Mouse (Mus musculus): ENCODE results near the gene Pip5kl1.
A peak's percentile ranks its signal among the peaks of the same experiment; 100 is the strongest.

Gene Pip5kl1

DNA sequence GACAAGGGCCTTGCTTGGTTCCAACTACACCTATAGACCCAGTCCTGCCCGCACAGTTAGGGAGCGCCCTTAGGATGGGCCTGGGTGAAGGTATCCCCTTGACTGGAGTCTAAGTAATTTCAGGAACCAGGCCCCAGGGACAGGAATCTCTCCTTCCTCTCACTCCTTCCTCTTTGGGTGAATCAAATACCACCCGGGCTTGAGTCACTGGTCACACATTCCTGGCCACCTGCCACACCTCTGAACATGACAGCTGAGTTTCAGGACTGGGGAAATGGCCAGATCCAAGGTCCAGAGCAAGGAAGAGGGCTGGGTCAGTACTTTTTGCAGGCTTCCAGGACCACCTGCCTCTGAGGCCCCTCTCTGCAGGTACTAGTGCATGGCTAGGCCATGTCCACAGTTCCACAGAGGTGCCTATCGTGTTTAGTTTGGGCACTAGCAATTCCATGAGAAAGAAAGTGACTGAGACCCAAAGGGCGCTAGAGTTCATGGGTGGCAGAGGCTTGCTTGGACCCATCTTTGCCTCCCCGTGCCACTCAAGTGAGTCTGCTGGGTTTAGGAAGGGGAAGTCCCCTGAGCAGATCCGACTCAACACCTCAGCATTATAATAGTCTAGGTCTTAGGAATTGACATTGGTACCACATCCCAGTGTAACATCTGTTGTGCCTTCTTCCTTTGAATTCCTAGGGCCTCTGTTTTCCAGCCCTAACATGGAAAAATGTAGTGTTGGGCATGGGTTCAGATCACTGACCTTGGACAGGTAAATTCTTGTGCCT lies 26.4 kb upstream of the Pip5kl1 start:
- no peak for DNase-seq (ENCODE audit: low spot score)

DNA sequence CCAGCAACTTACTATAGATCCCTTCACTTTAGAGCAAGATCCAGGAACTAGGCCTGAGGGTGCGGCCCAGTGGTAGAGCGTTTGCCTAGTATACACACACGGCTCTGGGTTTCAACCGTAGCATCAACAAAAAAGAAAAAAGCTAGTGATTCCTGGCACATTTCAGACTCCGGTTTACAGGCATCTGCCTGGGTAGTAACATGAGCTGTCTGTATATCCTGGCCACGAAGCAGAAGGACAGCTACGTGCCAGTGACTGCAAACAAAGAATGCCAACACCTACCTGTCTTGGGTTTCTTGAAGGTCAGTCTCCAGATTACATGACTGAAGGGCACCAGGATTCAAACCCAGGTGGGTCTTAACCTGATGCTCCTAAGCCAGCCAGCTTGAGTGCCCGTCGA lies 25.4 kb upstream of the Pip5kl1 start:
- no peak for DNase-seq (ENCODE audit: low spot score)

DNA sequence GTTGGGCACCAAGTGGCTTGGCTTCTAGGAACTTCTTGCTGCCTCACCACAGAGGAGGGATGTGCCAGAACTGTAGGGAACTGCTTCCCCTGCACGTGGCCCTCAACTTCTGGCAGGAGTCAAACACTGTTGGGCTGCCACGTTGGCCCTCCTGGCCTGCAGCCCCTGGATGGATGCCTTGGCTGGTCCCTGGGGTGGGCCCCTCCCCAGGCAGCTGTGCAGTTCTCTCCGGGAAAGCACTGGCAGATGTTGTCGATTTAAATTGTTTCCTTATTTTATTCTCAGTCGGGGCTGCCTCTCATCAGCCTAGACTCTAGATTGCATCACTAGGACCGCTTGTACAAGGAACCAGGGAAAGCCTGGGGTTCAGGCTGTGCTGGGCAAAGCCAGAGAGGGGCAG lies 24.8 kb upstream of the Pip5kl1 start:
- DNase-seq (ENCODE audit: low spot score): peak; percentile 50

DNA sequence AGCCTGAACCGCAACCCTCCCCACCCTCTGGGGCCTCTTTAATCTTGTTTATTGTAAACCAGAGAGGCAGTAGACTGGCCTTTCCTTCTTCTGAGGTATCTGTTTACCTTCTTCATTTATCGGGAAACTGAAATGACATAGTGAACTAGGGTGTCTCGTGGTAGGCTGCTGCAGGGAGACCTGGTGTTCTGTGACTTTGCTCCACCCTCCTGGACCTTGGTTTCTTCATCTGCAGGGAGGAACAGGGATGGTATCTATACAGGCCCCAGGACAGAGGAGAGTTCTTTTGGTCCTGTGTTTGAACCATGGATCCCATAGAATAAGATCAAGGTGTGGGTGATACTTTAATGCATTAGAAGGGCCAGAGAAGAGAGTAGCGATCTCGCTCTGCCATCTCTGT lies 23.4 kb upstream of the Pip5kl1 start:
- no peak for DNase-seq (ENCODE audit: low spot score)

DNA sequence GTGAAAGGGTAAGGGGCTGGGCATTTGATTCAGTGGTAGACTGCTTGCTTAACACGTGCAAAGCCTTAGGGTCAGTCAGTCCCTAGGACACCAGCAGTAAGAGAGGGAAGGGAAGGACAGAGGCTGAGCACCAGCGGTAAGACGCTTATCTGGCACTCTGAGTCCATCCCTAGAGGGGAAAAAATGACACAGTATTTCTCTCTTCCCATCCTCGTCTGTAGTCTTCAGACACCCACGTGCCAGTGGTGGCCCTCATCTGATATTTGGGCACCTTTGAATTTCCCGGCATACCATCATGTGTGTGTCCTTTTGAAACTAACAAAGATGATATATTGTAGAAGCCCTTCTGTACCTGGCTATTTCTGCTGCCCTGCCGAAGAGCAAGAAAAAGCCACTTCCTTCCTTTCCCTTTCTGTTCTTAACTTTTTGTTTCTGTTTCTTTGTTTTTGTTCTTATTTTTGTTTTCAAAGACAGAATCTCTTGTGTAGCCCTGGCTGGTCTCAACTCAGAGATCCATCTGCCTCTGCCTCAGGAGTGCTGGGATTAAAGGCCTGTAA lies 20.9 kb upstream of the Pip5kl1 start:
- no peak for DNase-seq (ENCODE audit: low spot score)

DNA sequence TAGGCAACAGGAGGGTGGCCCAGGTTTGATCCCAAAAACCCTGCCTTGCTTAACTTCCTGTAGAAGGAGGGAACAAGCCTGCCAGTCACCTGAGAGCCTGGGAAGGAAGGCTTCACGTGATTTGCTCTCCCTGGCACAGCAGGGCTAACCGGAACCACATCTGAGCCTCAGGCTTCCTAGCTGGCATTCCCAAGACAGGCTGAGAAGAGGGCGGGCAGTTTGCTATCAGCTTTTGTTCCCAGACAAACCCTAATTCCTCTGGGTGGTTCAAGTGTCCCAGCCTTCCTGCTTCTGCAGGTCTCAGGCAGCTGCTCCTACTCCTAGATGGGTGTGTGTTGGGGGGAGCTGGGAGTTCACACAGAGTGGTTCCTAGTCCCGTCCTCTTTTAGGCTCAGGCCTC lies 19.1 kb upstream of the Pip5kl1 start:
- DNase-seq (ENCODE audit: low spot score): no peak

DNA sequence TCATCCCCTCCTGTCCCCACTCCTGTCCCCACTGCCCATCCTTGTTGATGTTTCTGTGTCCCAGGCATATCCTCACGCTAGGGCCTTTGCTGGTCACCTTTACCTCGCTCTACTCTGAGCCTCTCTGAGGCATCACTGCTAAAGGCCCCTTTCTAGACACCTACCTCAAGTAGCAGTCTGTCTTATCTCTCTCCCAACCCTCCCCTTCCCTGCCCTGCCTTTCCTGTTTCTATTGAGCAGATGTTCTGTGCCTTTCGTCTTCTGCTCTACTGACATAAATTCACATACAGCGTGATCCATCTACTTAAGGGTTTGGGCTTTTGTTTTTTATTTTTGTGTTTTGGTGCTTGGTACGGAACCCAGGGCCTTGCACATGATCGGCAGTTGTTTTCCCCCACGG lies 18.6 kb upstream of the Pip5kl1 start:
- no peak for DNase-seq (ENCODE audit: low spot score)

DNA sequence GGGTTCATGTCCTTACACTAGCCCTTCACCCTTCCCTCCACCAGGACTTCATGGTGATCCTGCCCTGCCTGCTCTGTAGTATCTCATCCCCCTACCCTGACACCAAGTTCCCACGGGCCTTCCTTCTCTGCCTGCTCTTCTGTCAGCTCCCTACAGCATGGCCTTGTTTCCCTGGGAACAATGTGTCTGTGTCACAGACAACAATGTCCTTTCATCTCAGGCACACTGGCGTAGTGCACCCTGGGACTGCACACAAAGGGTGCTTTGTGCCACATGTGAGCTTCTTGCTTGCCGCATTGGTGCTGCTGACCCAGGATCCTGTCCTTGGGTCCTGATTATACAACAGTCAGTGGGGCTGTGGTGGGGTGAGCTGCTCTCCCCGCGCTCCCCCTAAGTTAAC lies 15.0 kb upstream of the Pip5kl1 start:
- no peak for DNase-seq (ENCODE audit: low spot score)

DNA sequence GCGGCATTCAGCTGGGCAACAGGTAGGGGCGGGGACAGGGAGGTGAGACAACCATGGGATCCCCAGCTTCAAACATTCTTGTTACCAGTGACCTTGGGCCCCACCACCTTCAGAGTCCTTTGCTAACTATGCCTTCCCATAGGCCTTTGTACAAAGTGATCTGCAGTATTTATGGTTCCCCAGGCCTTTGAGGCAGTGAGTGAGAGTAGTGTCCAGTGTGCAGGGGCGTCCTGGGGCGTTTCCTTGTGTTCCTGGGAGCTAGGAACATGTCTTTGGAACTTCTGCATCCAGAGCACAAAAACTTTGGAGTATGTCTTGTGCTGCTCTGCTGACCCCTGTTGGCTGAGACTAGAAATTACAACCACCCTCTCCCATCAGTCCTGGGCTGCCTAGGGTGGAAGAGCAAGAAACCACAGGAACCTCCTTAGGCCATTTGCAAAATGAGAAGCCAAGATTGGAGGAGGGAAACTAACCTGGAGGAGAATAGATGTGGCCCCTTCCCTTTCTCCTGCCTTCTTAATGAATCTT lies 8.0 kb upstream of the Pip5kl1 start:
- DNase-seq (ENCODE audit: low spot score): peak; percentile 79

DNA sequence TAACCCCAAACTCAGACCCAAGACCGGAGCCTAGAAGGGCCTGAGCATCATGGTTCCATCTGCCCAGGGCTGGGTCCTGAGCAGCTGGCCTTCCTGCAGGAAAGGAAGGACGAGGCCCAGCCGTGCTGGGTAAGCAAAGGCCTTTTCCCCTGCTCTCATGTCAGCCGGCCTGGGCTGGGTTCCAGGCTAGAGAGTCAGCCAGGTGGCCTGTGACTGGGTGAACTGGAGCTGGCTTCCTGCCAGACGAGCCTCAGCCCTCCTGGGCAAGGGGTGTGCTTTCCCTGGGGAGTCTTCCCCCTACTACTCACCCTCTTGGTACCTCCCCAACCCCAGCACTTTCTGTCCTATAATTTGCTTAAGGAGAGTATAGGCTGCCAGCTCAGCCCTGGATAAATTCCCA lies 6.4 kb upstream of the Pip5kl1 start:
- DNase-seq (ENCODE audit: low spot score): peak; percentile 75

DNA sequence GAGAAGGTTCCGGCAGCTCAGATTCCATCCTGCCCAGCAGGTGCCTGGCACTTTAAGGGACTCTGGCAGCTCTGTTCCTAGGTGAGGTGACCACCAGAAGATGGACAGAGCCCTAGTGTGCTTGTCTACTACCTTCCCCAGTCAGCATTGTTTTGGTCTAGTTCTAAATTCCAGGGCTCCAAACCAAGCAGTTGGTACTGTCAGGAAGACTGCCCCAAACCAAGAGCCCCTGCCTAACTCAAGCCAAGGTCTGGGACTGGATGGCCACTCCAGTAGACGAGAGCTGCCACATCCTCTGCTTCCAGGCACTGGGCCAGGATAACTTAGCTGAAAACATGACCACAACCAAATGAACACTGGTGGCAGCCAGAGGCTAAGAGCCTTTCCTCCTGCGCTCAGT lies 5.7 kb upstream of the Pip5kl1 start:
- DNase-seq (ENCODE audit: low spot score): no peak

DNA sequence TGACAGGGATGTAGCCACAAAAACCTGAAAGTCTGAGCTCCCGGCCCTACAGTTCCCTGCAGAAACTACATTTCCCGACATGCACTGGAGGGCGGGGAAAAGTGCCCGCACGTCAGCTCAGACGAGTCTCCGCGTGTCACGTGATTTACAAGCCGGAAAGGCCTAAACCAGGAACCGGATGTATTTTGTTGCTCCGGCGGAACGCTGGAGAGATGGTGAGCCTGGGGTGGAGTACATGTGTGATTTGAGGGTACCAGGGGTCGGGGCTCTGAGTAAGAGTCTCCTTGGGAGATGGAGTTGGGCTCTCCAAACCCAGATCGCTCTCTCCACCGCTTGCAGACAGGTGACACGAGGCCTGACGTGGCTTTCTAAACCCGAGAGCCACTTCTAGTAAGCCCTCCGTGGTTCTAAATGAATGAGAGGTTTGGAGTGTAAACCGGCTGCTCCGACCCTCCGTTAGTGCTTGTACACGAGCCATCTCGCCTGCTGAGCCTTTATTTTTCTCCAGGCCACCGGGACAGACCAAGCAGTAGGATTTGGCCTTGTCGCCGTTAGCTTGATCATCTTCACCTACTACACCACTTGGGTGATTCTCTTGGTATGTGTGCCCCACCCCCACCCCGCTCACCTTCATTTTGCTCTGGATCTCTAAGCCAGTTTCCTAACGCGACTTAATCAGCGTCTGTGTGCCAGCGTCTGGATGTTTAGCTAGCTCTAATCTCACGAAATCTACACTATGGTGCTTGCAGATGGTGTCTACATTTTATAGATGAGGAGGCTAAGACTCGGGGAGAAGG lies 3.7 kb upstream of the Pip5kl1 start, which contains the start of gene Dpm2:
TSS of gene Dpm2 (plus strand) at position 161 of the 797 bp plus-strand sequence.
- peak; percentile 93 for DNase-seq (ENCODE audit: low spot score)

DNA sequence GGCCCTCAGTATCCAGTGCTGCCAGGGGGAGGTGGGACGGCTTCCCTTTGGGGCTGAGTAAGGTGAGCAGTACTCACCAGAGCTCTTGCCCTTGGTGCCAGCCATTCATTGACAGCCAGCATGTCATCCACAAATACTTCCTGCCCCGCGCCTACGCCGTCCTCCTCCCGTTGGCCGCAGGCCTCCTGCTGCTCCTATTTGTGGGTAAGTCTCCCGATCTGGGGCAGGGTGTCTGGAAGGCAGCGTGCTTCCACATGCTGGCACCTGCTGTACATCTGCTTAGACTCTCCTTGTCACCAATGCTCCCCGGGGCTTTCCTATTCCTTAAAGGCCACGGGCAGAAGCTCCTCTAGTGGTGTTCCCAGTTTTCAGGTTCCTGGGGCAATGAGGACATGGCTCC lies 2.4 kb upstream of the Pip5kl1 start:
- DNase-seq (ENCODE audit: low spot score): peak; percentile 77

DNA sequence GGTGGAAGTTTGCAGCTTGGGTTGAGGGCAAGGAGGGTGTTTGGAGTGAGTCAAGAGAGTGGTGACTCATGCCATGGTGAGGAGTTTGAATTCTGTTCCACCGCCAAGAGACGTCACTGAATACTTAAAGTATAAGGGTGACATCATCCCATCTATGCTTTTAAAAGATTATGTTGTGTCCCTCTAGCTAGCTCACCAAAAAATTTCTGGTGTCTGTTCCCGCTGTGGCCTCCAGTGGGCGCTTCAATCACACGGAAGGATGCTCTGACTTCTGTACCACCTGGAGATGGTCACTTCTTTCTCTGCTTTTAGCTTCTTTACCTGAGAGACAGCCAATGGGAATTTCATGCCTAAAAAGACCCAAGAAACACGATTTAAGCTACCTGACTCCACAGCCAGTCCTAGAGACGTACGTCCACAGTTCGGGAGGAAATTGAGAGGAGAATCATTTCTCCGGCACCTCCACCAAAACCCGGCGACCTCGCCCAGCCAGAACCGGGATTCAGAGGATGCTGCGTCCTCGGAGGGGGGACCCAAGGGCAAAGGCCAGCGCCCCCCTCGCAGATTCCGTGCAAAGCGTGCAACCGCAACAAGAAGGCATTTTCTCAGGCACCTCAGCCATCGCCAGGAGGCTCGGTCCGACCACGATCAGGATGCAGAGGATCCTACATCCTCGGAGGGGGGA lies 446 bp downstream of the Pip5kl1 start:
- DNase-seq (ENCODE audit: low spot score): peak; percentile 86

DNA sequence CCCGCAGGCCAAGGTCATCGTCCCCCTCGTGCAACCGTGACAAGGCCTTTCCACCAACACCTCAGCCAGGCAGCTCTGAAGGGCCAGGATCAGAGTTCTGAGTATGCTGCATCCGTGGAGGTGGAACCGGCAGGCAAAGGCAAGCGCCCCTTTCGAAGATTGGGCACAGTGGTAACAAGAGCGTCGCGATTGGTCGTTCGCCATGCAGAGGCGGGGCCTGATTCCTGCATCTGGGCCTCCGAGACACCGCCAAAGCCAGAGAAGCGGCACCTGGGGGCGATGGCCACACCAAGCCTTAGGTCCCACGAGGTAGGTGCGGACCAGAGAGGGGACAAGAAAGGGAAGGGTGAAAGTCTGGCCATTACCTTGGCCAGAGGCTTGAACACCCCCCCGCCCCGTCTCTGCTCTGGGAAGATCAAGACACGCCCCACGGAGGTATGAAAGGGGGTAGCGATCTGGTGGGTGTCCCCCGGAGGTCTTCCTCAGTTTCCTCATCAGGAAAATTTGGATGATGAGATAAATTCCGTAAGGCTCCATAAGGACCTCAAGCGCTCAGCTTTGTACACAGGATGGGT lies 1.1 kb downstream of the Pip5kl1 start, which contains the start of gene 9430097D07Rik:
TSS of gene 9430097D07Rik (minus strand) at position 99 of the 575 bp plus-strand sequence.
- DNase-seq (ENCODE audit: low spot score): peak; percentile 79

DNA sequence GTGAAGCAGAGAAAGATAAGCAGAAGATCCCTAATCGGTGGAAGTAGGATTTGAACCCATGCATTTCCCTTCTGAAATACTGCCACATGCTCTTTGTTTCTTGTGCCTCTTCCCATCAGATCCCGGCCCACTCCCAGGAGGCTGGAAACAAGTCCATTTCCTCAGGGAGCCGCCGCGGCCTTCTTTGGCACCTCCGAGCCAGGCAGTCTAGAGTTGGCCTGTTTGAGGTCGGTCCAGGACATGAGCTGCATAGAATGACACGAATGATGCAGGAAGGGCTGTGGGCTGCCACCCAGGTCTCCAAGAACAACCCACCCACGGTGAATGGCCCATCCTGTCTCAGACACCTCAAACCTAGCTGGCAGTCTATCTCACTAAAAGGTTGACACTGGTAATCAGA lies 1.9 kb downstream of the Pip5kl1 start:
- DNase-seq (ENCODE audit: low spot score): no peak

DNA sequence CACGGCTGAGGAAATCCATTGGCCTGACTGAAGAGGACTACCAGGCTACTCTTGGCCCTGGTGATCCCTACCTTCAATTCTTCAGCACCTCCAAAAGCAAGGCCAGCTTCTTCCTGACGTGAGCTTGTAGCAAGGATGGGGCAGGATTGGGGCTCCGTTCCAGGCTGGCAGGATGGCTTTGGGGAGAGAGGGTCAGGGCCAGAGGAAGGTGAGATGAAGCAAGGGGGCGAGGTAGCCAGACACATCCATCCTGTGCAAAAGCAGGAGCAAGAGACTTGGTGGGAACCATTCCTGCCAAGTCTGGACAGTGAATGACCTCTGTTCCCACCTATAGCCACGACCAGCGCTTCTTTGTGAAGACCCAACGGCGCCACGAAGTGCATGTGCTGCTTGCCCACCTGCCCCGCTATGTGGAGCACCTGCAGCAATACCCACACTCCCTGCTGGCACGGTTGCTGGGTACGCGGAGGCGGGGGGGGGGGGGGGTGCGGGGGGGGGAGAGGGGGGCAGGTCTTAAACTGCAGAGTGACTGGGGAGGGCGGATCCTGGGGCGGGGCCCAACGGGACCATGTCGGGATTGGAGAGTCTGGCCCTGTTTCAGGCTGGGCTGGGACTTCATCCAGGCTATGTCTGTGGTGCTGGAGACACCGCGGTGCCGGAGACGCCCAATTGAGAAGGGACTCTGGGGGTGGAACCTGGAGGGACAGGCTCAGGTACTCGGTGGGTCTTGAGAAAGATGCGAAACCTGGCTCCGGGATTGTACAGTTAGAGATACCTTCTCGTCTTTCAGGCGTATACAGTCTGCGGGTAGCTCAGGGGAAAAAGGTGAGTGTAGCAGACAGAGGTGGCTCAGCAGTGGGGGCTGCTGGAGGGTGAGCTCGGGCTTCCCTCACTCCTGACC lies 3.8 kb downstream of the Pip5kl1 start:
- no peak for DNase-seq (ENCODE audit: low spot score)

DNA sequence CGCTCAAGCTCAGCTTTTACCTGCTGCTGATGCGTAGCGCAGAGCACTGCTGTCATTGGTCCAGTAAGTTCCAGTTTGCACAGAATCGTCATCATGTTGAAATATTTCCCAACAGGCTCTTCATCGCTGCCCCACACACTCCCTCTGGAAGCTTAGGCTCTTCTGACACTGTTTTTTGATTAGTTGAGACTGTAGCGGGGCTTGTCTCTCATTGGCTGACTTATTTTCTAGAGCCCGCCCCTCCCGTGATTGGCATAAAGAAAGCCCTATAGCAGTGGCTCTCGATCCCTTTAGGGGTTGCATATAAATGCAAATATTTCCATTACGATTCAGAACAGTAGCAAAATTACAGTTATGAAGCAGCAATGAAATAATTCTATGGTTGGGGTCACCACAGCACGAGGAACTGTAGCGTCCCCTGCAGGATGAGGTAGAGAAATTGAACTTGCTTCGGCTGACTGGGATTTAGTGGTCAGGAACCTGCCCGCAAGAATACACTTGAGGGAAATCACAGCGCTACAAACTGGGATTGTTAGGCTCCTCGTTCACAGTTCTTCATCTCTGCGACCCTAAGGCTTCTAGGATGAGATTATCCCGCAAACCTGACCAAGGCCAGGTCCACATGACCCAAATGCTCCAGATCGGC lies 7.0 kb downstream of the Pip5kl1 start:
- DNase-seq (ENCODE audit: low spot score): no peak

DNA sequence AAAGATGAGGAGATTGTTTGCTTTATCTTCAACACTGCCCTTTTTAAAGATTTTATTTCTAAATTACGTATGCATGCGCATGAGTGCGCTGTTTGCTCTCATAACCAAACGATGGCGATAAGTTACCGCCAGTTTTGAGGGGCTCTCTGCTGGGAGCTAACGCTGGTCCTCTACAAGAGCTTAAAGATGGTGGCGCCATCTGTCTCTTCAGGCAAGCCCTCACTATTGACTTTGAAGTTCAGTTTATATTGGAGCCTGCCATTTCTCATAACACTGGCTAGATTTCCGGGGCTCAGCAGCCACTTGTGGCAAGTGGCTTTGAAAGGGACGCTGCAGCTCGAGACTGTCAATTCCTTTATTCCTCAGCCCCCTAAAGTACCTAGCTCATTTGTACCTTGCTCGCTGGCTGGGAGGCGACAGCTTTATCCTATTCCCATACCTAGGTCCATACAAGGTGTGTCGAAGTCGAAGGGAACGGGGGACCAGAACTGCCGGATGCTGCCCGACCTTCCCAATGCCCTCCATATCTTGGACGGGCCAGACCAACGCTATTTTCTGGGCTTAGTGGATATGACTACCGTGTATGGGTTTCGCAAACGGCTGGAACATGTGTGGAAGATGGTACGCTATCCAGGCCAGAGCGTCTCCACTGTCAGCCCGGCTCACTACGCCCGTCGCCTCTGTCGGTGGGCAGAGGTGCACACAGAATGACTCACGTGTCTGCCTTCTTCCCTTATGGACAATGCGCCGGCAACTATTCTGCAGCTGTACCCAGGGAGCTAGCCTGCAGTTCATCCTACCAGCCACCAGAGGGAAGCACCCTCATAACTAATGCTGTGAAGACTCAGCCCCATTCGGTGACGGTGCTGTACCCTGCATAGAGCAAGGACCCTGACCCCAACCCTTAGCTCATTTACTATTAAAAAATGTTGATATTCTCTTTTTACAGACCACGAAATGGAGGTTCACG lies 8.5 kb downstream of the Pip5kl1 start:
- peak; percentile 90 for DNase-seq (ENCODE audit: low spot score)

Data from MN1 (cell line).